Mouse (Mus musculus): Measurements from ENCODE around the gene Dcaf17.

- no peak for TF ChIP-seq POLR2A (IDR thresholded peaks at IDR 0.05; ENCODE audit: borderline replicate concordance, control insufficient read depth, low read depth, low read length)
- TF ChIP-seq CTCF (IDR thresholded peaks at IDR 0.05; ENCODE audit: control insufficient read depth, insufficient read depth, low read length): no peak
These were observed 43.3 kb upstream of the Dcaf17 start for GRCm38 (mm10) chr2:71011816-71012215.

Data from bone marrow, adult 2 months (tissue).